Mouse (Mus musculus) kidney, adult 2 months (tissue): ENCODE data around the gene Zfp667.

Experiments
- CTCF ChIP-seq: fragments of 200-500 bp; conservative IDR thresholded peaks from 2 replicates; pipeline ENCODE4 v1.5.1; 2011; ENCODE audit warnings: low read depth, mild to moderate bottlenecking, control low read depth, low read length, moderate library complexity, mixed read lengths; ENCODE audit not compliant: insufficient read depth, insufficient read length
- POLR2A ChIP-seq: fragments of 200-500 bp; IDR thresholded peaks from one replicate; pipeline ENCODE4 v1.6.1; 2011; ENCODE audit warnings: low read depth, low read length, control low read depth

GRCm38 (mm10) chr7:6252410-6252809, 34.0 kb upstream of the Zfp667 start, which contains the start of gene Epp13:
- TF ChIP-seq CTCF (no peak), POLR2A (no peak)
